Mouse (Mus musculus): Measurements from ENCODE around the gene Defb15. TPM values are rescaled to one million over a fixed set of nuclear protein-coding genes. Genes with fewer than 3 reads are reported as not detected.
"Not testable (repeated sequence)": the region's sequence is repeated elsewhere in the genome, so short reads cannot be mapped to it uniquely, and the experiment has no call there.

Defb15 gene
- polyA plus RNA-seq, 1 experiment from 2014 or later: not detected

DNA sequence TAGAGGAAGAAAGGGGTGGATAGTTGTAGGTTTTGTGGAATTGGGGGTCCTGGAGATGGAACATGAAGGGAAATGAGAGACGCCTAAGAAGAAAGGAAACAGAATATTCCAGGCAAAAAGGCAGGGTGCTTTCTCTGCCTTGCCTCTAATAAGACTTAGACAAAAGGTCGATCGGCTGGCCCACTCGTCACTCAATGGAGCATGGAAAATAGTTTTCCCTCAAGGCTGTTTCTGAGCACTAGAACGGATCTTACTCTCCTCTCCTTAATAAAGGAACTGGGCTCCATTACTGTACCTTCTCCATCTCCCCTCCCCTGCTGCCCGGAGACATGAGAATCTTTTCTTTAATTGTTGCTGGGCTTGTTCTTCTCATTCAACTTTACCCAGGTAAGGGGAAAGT, 14.0 kb upstream of the Defb15 start, which contains the start of gene Defb13:
TSS of gene Defb13 (plus strand) at position 301 of the 400 bp plus-strand sequence.
- H3K4me1 ChIP-seq (ENCODE audit: control insufficient read depth, insufficient read depth, low read length): no peaks in the 10 kb centered on the region
- H3K9ac ChIP-seq (ENCODE audit: low read length): no peak within 1 kb of the TSS
- no peak for ATAC-seq (replicated peaks; ENCODE audit: extremely low read depth, insufficient read depth, low FRiP score)
- no peak within 1 kb of the TSS for H3K4me3 ChIP-seq (ENCODE audit: low read length)
- no peak within 1 kb of the TSS for H3K4me2 ChIP-seq (ENCODE audit: low read depth, low read length)
- WGBS: 73% methylated on average over 6 of the region's 6 CpGs
- H3K9me3 ChIP-seq (replicated peaks; ENCODE audit: control insufficient read depth, low read length): no peaks in the 10 kb centered on the region
- H3K36me3 ChIP-seq (ENCODE audit: control insufficient read depth, insufficient read depth): no peaks in the 10 kb centered on the region
- H3K27me3 ChIP-seq (ENCODE audit: control insufficient read depth, insufficient read depth, low read length): no peaks in the 10 kb centered on the region
- no peak within 1 kb of the TSS for H3K27ac ChIP-seq (ENCODE audit: low read length)

DNA sequence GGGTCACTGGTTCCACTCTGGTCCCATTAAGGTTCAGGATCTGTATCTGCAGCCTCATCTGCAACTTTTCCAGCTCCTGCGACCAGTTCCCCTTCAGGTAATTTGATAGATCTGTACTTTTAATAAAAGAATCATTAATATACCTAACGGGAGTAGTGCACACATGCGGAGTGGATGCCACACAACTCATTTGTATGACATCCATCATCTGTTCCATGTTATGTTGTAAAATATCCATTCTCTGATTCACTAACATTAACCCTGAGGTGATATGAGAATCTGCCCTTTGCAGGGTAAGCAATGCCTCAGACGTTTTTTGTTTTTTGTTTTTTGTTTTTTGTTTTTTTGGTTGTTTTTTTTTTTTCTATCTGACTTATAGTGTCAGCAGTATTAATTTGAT, 5.5 kb upstream of the Defb15 start, which contains the start of gene Defb35:
TSS of gene Defb35 (plus strand) at position 301 of the 400 bp plus-strand sequence.
- not testable (repeated sequence) for H3K27ac ChIP-seq (ENCODE audit: low read length); H3K9me3 ChIP-seq (replicated peaks; ENCODE audit: control insufficient read depth, low read length); H3K27me3 ChIP-seq (ENCODE audit: control insufficient read depth, insufficient read depth, low read length); H3K4me2 ChIP-seq (ENCODE audit: low read depth, low read length); H3K9ac ChIP-seq (ENCODE audit: low read length); ATAC-seq (replicated peaks; ENCODE audit: extremely low read depth, insufficient read depth, low FRiP score); H3K4me3 ChIP-seq (ENCODE audit: low read length); H3K4me1 ChIP-seq (ENCODE audit: control insufficient read depth, insufficient read depth, low read length); H3K36me3 ChIP-seq (ENCODE audit: control insufficient read depth, insufficient read depth)
- WGBS: 78% methylated on average over 4 of the region's 4 CpGs

DNA sequence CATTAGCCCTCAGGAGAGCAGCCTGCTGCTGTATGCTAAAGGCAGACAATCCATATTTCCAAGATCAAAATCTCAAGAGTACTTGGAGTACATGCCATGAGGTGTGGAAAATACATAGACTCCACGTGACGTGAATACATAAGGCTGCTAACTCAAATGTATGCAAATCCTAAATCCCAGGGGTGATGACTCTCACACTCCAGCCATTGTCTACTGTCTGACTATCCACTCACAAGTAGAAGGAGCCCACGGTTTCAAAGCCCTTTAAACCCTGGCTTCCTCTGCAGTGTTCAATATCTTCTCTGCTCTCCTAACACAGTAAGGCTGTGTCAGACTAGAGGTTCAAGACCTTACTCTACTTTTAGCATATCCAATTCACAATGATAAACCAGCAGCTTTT, 1.8 kb downstream of the Defb15 start:
- not testable (repeated sequence) for H3K4me2 ChIP-seq (ENCODE audit: low read depth, low read length); H3K4me3 ChIP-seq (ENCODE audit: low read length); H3K9me3 ChIP-seq (replicated peaks; ENCODE audit: control insufficient read depth, low read length); H3K27ac ChIP-seq (ENCODE audit: low read length); ATAC-seq (replicated peaks; ENCODE audit: extremely low read depth, insufficient read depth, low FRiP score); H3K4me1 ChIP-seq (ENCODE audit: control insufficient read depth, insufficient read depth, low read length); H3K36me3 ChIP-seq (ENCODE audit: control insufficient read depth, insufficient read depth); H3K27me3 ChIP-seq (ENCODE audit: control insufficient read depth, insufficient read depth, low read length); H3K9ac ChIP-seq (ENCODE audit: low read length)
- WGBS: 73% methylated on average over 3 of the region's 3 CpGs

DNA sequence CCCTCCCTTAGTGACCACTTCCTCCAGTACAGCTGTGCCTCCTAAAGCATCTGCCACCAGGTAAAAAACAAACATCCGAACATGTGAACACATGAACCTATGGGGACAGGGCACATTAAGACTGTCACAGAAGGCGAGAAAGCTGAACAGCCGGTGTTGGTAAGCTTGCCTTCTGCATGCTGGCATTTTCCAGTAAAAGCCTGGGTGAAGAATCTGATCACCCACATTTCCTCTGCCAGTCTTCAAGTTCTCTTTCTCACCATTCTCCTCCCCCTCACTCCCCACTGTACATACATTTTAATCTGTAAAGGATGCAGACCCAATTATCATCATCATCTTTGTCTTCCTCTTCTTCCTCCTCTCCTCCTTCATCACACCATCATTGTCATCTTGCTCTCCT, 16.9 kb downstream of the Defb15 start:
- H3K4me3 ChIP-seq (ENCODE audit: low read length): no peak overlapping the region
- H3K4me2 ChIP-seq (ENCODE audit: low read depth, low read length): no peak overlapping the region
- ATAC-seq (replicated peaks; ENCODE audit: extremely low read depth, insufficient read depth, low FRiP score): no peak
- WGBS: 67% methylated on average over 3 of the region's 3 CpGs
- H3K36me3 ChIP-seq (ENCODE audit: control insufficient read depth, insufficient read depth): no peaks in the 10 kb centered on the region
- H3K9ac ChIP-seq (ENCODE audit: low read length): no peak overlapping the region
- H3K27ac ChIP-seq (ENCODE audit: low read length): no peak overlapping the region
- H3K27me3 ChIP-seq (ENCODE audit: control insufficient read depth, insufficient read depth, low read length): no peaks in the 10 kb centered on the region
- no peaks in the 10 kb centered on the region for H3K4me1 ChIP-seq (ENCODE audit: control insufficient read depth, insufficient read depth, low read length)
- H3K9me3 ChIP-seq (replicated peaks; ENCODE audit: control insufficient read depth, low read length): no peaks in the 10 kb centered on the region

DNA sequence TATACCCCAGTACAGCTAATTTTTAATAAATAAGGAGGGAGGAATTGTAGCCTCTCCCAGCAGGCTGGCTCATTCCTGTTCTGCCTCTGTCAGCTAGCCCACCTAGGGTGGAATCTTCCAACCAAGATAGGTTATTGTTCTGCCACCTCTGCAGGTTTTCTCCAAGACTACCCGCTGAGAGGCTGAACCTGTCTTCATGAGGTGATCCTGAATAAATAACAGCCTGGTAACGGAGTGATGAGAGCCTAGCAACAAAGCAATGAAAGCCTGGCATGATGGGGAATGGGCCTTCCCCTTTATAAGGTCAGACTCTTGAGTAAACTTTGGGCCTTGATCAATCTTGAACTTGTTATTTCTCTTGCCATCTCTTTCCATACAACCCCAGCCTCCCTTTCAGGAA, 20.0 kb downstream of the Defb15 start:
- 29% methylated on average over 2 of the region's 2 CpGs for WGBS

DNA sequence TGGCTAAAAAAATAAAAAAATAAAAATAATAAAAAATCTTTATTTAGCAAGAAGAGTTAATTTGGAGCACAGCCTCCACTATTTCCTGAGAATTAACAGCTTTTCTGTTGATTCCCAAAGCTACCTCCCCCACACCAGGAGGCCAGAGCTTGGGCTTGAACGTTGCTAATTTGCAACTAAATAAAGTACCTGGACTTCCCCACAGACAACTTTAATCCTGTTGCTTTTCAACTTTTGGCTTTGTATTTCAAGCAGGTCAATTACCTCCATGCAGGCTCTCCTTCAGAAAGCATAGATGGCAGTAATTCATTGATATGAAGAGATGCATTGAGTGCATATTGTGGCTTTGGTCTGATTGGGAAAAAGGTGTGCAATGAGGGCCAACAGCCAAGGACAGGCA, 20.6 kb downstream of the Defb15 start:
- Histone ChIP-seq H3K9ac (ENCODE audit: low read length) (no peak overlapping the region), H3K36me3 (ENCODE audit: control insufficient read depth, insufficient read depth) (no peaks in the 10 kb centered on the region), H3K27ac (ENCODE audit: low read length) (no peak overlapping the region), H3K4me1 (ENCODE audit: control insufficient read depth, insufficient read depth, low read length) (no peaks in the 10 kb centered on the region), H3K9me3 (replicated peaks; ENCODE audit: control insufficient read depth, low read length) (no peaks in the 10 kb centered on the region), H3K4me2 (ENCODE audit: low read depth, low read length) (no peak overlapping the region), H3K4me3 (ENCODE audit: low read length) (no peak overlapping the region), H3K27me3 (ENCODE audit: control insufficient read depth, insufficient read depth, low read length) (no peaks in the 10 kb centered on the region)
- no peak for ATAC-seq (replicated peaks; ENCODE audit: extremely low read depth, insufficient read depth, low FRiP score)
- 10% methylated on average over 1 of the region's 1 CpGs for WGBS

More for the DNA sequence above, 20.0 kb downstream of the Defb15 start:
- ATAC-seq (replicated peaks; ENCODE audit: extremely low read depth, insufficient read depth, low FRiP score): no peak
- Histone ChIP-seq H3K9ac (ENCODE audit: low read length) (no peak overlapping the region), H3K4me1 (ENCODE audit: control insufficient read depth, insufficient read depth, low read length) (no peaks in the 10 kb centered on the region), H3K27me3 (ENCODE audit: control insufficient read depth, insufficient read depth, low read length) (no peaks in the 10 kb centered on the region), H3K36me3 (ENCODE audit: control insufficient read depth, insufficient read depth) (no peaks in the 10 kb centered on the region), H3K4me3 (ENCODE audit: low read length) (no peak overlapping the region), H3K9me3 (replicated peaks; ENCODE audit: control insufficient read depth, low read length) (no peaks in the 10 kb centered on the region), H3K27ac (ENCODE audit: low read length) (no peak overlapping the region), H3K4me2 (ENCODE audit: low read depth, low read length) (no peak overlapping the region)

DNA sequence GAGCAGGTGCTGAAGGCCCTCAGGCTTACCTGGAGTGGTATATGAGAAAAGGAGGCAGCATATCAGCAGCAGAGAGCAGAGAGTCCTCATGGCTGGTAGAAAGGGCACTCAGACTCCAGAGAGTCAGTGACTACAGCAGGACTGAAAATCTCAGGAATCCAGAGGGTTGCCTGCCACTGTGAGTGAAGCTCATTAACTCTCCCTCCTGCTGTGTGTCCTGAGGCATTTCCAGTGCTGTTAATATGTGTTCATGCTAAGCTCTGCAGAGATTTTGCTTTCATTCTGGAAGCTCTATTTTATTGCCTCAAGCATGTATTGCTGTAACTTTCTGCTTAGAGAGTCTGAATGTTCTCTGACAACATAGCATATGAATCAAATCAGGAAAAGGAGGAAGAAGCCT, 26.2 kb downstream of the Defb15 start, which contains the start of gene Defb11:
TSS of gene Defb11 (minus strand) at position 123 of the 400 bp plus-strand sequence.
- H3K27me3 ChIP-seq (ENCODE audit: control insufficient read depth, insufficient read depth, low read length): not testable (repeated sequence)

DNA sequence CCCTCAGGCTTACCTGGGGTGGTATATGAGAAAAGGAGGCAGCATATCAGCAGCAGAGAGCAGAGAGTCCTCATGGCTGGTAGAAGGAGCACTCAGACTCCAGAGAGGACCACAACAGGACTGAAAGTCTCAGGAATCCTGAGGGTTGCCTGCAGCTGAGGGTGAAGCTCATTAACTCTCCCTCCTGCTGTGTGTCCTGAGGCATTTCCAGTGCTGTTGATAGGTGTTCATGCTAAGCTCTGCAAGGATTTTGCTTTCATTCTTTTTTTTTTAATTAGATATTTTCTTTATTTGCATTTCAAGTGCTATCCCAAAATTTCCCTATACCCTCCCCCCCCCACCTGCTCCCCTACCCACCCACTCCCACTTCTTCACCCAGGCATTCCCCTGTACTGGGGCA, 47.2 kb downstream of the Defb15 start, which contains the start of gene Defb9:
TSS of gene Defb9 (minus strand) at position 101 of the 400 bp plus-strand sequence.
- H3K4me3 ChIP-seq (ENCODE audit: low read length); H3K36me3 ChIP-seq (ENCODE audit: control insufficient read depth, insufficient read depth); H3K27me3 ChIP-seq (ENCODE audit: control insufficient read depth, insufficient read depth, low read length); H3K9ac ChIP-seq (ENCODE audit: low read length); H3K9me3 ChIP-seq (replicated peaks; ENCODE audit: control insufficient read depth, low read length); H3K4me1 ChIP-seq (ENCODE audit: control insufficient read depth, insufficient read depth, low read length); H3K27ac ChIP-seq (ENCODE audit: low read length); H3K4me2 ChIP-seq (ENCODE audit: low read depth, low read length); ATAC-seq (replicated peaks; ENCODE audit: extremely low read depth, insufficient read depth, low FRiP score): not testable (repeated sequence)

More for the DNA sequence above, 26.2 kb downstream of the Defb15 start, which contains the start of gene Defb11:
- not testable (repeated sequence) for H3K27ac ChIP-seq (ENCODE audit: low read length); H3K4me2 ChIP-seq (ENCODE audit: low read depth, low read length); H3K9me3 ChIP-seq (replicated peaks; ENCODE audit: control insufficient read depth, low read length); H3K9ac ChIP-seq (ENCODE audit: low read length); H3K4me3 ChIP-seq (ENCODE audit: low read length); H3K36me3 ChIP-seq (ENCODE audit: control insufficient read depth, insufficient read depth); H3K4me1 ChIP-seq (ENCODE audit: control insufficient read depth, insufficient read depth, low read length); ATAC-seq (replicated peaks; ENCODE audit: extremely low read depth, insufficient read depth, low FRiP score)

All from heart, embryonic 16.5 days (tissue).